Mouse (Mus musculus): Measurements from ENCODE around the gene Tmem274.

DNA sequence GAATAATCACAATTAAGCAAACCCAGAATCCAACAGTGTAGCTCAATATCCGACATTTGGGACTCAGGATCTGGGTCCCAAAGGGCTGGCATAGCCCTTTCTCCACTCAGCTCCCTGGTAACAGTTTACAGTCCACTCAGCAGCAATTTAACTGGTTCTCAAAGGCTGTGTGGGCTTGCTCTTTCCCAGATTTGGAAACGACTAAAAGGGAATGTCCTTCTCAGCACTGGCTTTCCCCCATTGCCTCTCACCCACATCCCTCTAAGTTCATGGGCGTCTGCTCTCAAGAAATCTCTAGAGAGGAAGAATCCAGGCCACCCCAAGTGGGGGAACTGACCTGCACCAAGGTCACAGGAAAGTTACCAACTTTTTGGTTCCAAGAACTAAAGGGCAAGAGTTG is 7.4 kb downstream of the Tmem274 start:
- TF ChIP-seq EP300 (IDR thresholded peaks at IDR 0.05; ENCODE audit: low read depth), result no peak
- no peak for TF ChIP-seq CTCF (IDR thresholded peaks at IDR 0.05; ENCODE audit: low read depth)

All from liver, postnatal 0 days (tissue).